Mouse (Mus musculus) MEL (cell line): Measurements from ENCODE around the gene G6pc3. TPM values are rescaled to one million over a fixed set of nuclear protein-coding genes. Genes with fewer than 3 reads are reported as not detected.

Experiments used
- DNase-seq: peaks from one replicate; pipeline ENCODE4 v3.0.0; 2011; ENCODE audit warnings: low read depth, low spot score
- H3K27ac ChIP-seq: 2 replicates; pipeline ENCODE4 v1.5.1; 2012; ENCODE audit warnings: low read depth, mild to moderate bottlenecking, control low read depth, low read length, moderate library complexity; ENCODE audit not compliant: control insufficient read depth
- H3K27me3 ChIP-seq, 2 experiments: fragments of 150-350 bp in 1 of 2; sonication (generic) in 1 of 2; 2 replicates each; pipeline ENCODE4 v1.6.1; 2012; ENCODE audit warnings: low read length in 2 of 2, mild to moderate bottlenecking in 2 of 2, improper control_type of control experiment in 1 of 2, moderate library complexity in 1 of 2; ENCODE audit not compliant: insufficient read depth in 2 of 2, control insufficient read depth in 1 of 2
- H3K36me3 ChIP-seq, 2 experiments: 2 replicates each; pipeline ENCODE4 v1.6.1; 2012 to 2014; ENCODE audit warnings: low read length in 2 of 2, improper control_type of control experiment in 1 of 2, inconsistent platforms in 1 of 2, mild to moderate bottlenecking in 1 of 2; ENCODE audit not compliant: insufficient read depth in 2 of 2, control insufficient read depth in 1 of 2
- H3K4me1 ChIP-seq, 2 experiments: fragments of 150-350 bp in 1 of 2; sonication (generic) in 1 of 2; 2 replicates each; pipeline ENCODE4 v1.6.1; 2012; ENCODE audit warnings: low read length in 2 of 2, improper control_type of control experiment in 1 of 2, mild to moderate bottlenecking in 1 of 2; ENCODE audit not compliant: insufficient read depth in 2 of 2, control insufficient read depth in 1 of 2
- H3K4me3 ChIP-seq, 2 experiments: fragments of 150-350 bp in 1 of 2; sonication (generic) in 1 of 2; 2 replicates each; pipeline ENCODE4 v1.5.1; 2012; ENCODE audit warnings: low read depth in 2 of 2, low read length in 2 of 2, mild to moderate bottlenecking in 2 of 2, moderate library complexity in 2 of 2, control low read depth in 1 of 2, improper control_type of control experiment in 1 of 2; ENCODE audit not compliant: control insufficient read depth in 1 of 2, insufficient read depth in 1 of 2
- H3K79me2 ChIP-seq: 2 replicates; pipeline ENCODE4 v1.6.1; 2012; ENCODE audit warnings: mild to moderate bottlenecking, low read length, moderate library complexity; ENCODE audit not compliant: control insufficient read depth, poor library complexity, insufficient read depth
- H3K9ac ChIP-seq: 2 replicates; pipeline ENCODE4 v1.6.1; 2012; ENCODE audit warnings: low read depth, mild to moderate bottlenecking, control low read depth, low read length, moderate library complexity; ENCODE audit not compliant: control insufficient read depth, poor library complexity, severe bottlenecking
- H3K9me3 ChIP-seq: fragments of 150-350 bp; sonication (generic); replicated peaks from 2 replicates; pipeline ENCODE4 v1.6.1; 2012; ENCODE audit warnings: mild to moderate bottlenecking, low read length, improper control_type of control experiment, moderate library complexity; ENCODE audit not compliant: insufficient read depth
- BHLHE40 ChIP-seq: IDR thresholded peaks from 2 replicates; pipeline ENCODE4 v1.6.1; 2012; ENCODE audit warnings: low read depth, mild to moderate bottlenecking, inconsistent platforms, low read length, improper control_type of control experiment, borderline replicate concordance
- CHD2 ChIP-seq: IDR thresholded peaks from 2 replicates; pipeline ENCODE4 v1.6.1; 2011; ENCODE audit warnings: low read length, improper control_type of control experiment
- CTCF ChIP-seq, 3 experiments: IDR thresholded peaks in 2 of 3; conservative IDR thresholded peaks in 1 of 3; 2 replicates each; pipeline ENCODE4 v1.5.1; 2011 to 2012; ENCODE audit warnings: low read length in 3 of 3, low read depth in 2 of 3, mild to moderate bottlenecking in 2 of 3, improper control_type of control experiment in 1 of 3, inconsistent platforms in 1 of 3, mixed read lengths in 1 of 3, moderate library complexity in 1 of 3; ENCODE audit not compliant: control insufficient read depth in 1 of 3, insufficient read depth in 1 of 3, poor library complexity in 1 of 3, severe bottlenecking in 1 of 3
- E2F4 ChIP-seq: IDR thresholded peaks from 2 replicates; pipeline ENCODE4 v1.6.1; 2011; ENCODE audit warnings: low read depth, low read length, improper control_type of control experiment, borderline replicate concordance
- ELF1 ChIP-seq: IDR thresholded peaks from 2 replicates; pipeline ENCODE4 v1.6.1; 2014; ENCODE audit warnings: low read depth, mild to moderate bottlenecking, inconsistent platforms, low read length, improper control_type of control experiment, moderate library complexity
- EP300 ChIP-seq, 2 experiments: IDR thresholded peaks; 2 replicates each; pipeline ENCODE4 v1.6.1; 2011; ENCODE audit warnings: improper control_type of control experiment in 2 of 2, low read length in 2 of 2, low read depth in 1 of 2, mild to moderate bottlenecking in 1 of 2
- ETS1 ChIP-seq: IDR thresholded peaks from 2 replicates; pipeline ENCODE4 v1.6.1; 2012; ENCODE audit warnings: low read depth, mild to moderate bottlenecking, inconsistent platforms, low read length, improper control_type of control experiment, moderate library complexity
- GABPA ChIP-seq: IDR thresholded peaks from 2 replicates; pipeline ENCODE4 v1.6.1; 2012; ENCODE audit warnings: low read depth, mild to moderate bottlenecking, inconsistent platforms, low read length, improper control_type of control experiment, moderate library complexity
- GATA1 ChIP-seq: IDR thresholded peaks from 2 replicates; pipeline ENCODE4 v1.6.1; 2011; ENCODE audit warnings: low read depth, low read length, improper control_type of control experiment
- HCFC1 ChIP-seq: IDR thresholded peaks from 2 replicates; pipeline ENCODE4 v1.6.1; 2012; ENCODE audit warnings: low read depth, mild to moderate bottlenecking, inconsistent platforms, low read length, improper control_type of control experiment, moderate library complexity
- JUND ChIP-seq: IDR thresholded peaks from 2 replicates; pipeline ENCODE4 v1.6.1; 2011; ENCODE audit warnings: low read depth, mild to moderate bottlenecking, improper control_type of control experiment, low read length
- KAT2A ChIP-seq: conservative IDR thresholded peaks from 2 replicates; pipeline ENCODE4 v1.6.1; 2012; ENCODE audit warnings: low read depth, low read length, improper control_type of control experiment, inconsistent platforms
- MAFK ChIP-seq: IDR thresholded peaks from 2 replicates; pipeline ENCODE4 v1.6.1; 2011; ENCODE audit warnings: low read depth, mild to moderate bottlenecking, low read length, improper control_type of control experiment, borderline replicate concordance
- MAX ChIP-seq: IDR thresholded peaks from 2 replicates; pipeline ENCODE4 v1.6.1; 2011; ENCODE audit warnings: low read length, improper control_type of control experiment
- MAZ ChIP-seq: IDR thresholded peaks from 2 replicates; pipeline ENCODE4 v1.6.1; 2012; ENCODE audit warnings: low read depth, mild to moderate bottlenecking, inconsistent platforms, low read length, improper control_type of control experiment
- MEF2A ChIP-seq: IDR thresholded peaks from 2 replicates; pipeline ENCODE4 v1.6.1; 2014; ENCODE audit warnings: low read depth, mild to moderate bottlenecking, inconsistent platforms, low read length, improper control_type of control experiment; ENCODE audit not compliant: poor library complexity, insufficient replicate concordance, severe bottlenecking; ENCODE audit errors: extremely low read depth
- MXI1 ChIP-seq: IDR thresholded peaks from 2 replicates; pipeline ENCODE4 v1.6.1; 2011; ENCODE audit warnings: mild to moderate bottlenecking, low read depth, low read length, improper control_type of control experiment
- MYB ChIP-seq: IDR thresholded peaks from 2 replicates; pipeline ENCODE4 v1.6.1; 2011; ENCODE audit warnings: mild to moderate bottlenecking, low read depth, low read length, improper control_type of control experiment
- MYC ChIP-seq: IDR thresholded peaks from 2 replicates; pipeline ENCODE4 v1.6.1; 2011; ENCODE audit warnings: low read depth, mild to moderate bottlenecking, low read length, improper control_type of control experiment, moderate library complexity
- NELFE ChIP-seq: IDR thresholded peaks from 2 replicates; pipeline ENCODE4 v1.6.1; 2011; ENCODE audit warnings: low read depth, low read length, improper control_type of control experiment
- NRF1 ChIP-seq: IDR thresholded peaks from 2 replicates; pipeline ENCODE4 v1.6.1; 2014; ENCODE audit warnings: low read depth, mild to moderate bottlenecking, inconsistent platforms, low read length, improper control_type of control experiment, moderate library complexity; ENCODE audit not compliant: poor library complexity, insufficient read depth, severe bottlenecking
- POLR2A ChIP-seq, 2 experiments: IDR thresholded peaks; 2 replicates each; pipeline ENCODE4 v1.6.1; 2011 to 2012; ENCODE audit warnings: low read length in 2 of 2, mild to moderate bottlenecking in 2 of 2, control low read depth in 1 of 2, improper control_type of control experiment in 1 of 2, low read depth in 1 of 2, moderate library complexity in 1 of 2; ENCODE audit not compliant: control insufficient read depth in 1 of 2, insufficient read depth in 1 of 2, poor library complexity in 1 of 2
- POLR2AphosphoS2 ChIP-seq: IDR thresholded peaks from 2 replicates; pipeline ENCODE4 v1.6.1; 2011; ENCODE audit warnings: low read length, improper control_type of control experiment
- POLR2AphosphoS5 ChIP-seq: IDR thresholded peaks from 2 replicates; pipeline ENCODE4 v1.6.1; 2012; ENCODE audit warnings: low read depth, borderline replicate concordance, mild to moderate bottlenecking, inconsistent platforms, low read length, moderate library complexity, mixed read lengths
- RAD21 ChIP-seq: IDR thresholded peaks from 2 replicates; pipeline ENCODE4 v1.6.1; 2011; ENCODE audit warnings: mild to moderate bottlenecking, low read depth, low read length, improper control_type of control experiment
- RCOR1 ChIP-seq: IDR thresholded peaks from 2 replicates; pipeline ENCODE4 v1.6.1; 2012; ENCODE audit warnings: low read depth, mild to moderate bottlenecking, inconsistent platforms, low read length, improper control_type of control experiment
- SIN3A ChIP-seq: IDR thresholded peaks from 2 replicates; pipeline ENCODE4 v1.6.1; 2012; ENCODE audit warnings: low read length, improper control_type of control experiment, inconsistent platforms
- SMC3 ChIP-seq: IDR thresholded peaks from 2 replicates; pipeline ENCODE4 v1.6.1; 2011; ENCODE audit warnings: low read depth, low read length, improper control_type of control experiment
- TAL1 ChIP-seq: IDR thresholded peaks from 2 replicates; pipeline ENCODE4 v1.6.1; 2012; ENCODE audit warnings: mild to moderate bottlenecking, inconsistent platforms, low read length, moderate library complexity, mixed read lengths
- TBP ChIP-seq: IDR thresholded peaks from 2 replicates; pipeline ENCODE4 v1.8.0; 2011; ENCODE audit warnings: low read depth, low read length, improper control_type of control experiment
- TCF12 ChIP-seq: IDR thresholded peaks from 2 replicates; pipeline ENCODE4 v1.6.1; 2014; ENCODE audit warnings: low read depth, mild to moderate bottlenecking, inconsistent platforms, low read length, improper control_type of control experiment, moderate library complexity
- UBTF ChIP-seq: IDR thresholded peaks from 2 replicates; pipeline ENCODE4 v1.6.1; 2012; ENCODE audit warnings: low read depth, mild to moderate bottlenecking, inconsistent platforms, low read length, improper control_type of control experiment, moderate library complexity, borderline replicate concordance; ENCODE audit not compliant: insufficient read depth
- USF1 ChIP-seq: IDR thresholded peaks from 2 replicates; pipeline ENCODE4 v1.6.1; 2014; ENCODE audit warnings: low read depth, mild to moderate bottlenecking, inconsistent platforms, low read length, improper control_type of control experiment, moderate library complexity
- USF2 ChIP-seq, 2 experiments: IDR thresholded peaks; 2 replicates each; pipeline ENCODE4 v1.6.1; 2011 to 2012; ENCODE audit warnings: improper control_type of control experiment in 2 of 2, low read length in 2 of 2, borderline replicate concordance in 1 of 2, inconsistent platforms in 1 of 2, low read depth in 1 of 2, mild to moderate bottlenecking in 1 of 2; ENCODE audit not compliant: insufficient read depth in 1 of 2
- ZC3H11A ChIP-seq: IDR thresholded peaks from 2 replicates; pipeline ENCODE4 v1.6.1; 2012; ENCODE audit warnings: low read depth, mild to moderate bottlenecking, inconsistent platforms, low read length, improper control_type of control experiment
- ZKSCAN1 ChIP-seq: IDR thresholded peaks from 2 replicates; pipeline ENCODE4 v1.6.1; 2012; ENCODE audit warnings: low read depth, mild to moderate bottlenecking, inconsistent platforms, low read length, improper control_type of control experiment, moderate library complexity
- ZMIZ1 ChIP-seq: IDR thresholded peaks from 2 replicates; pipeline ENCODE4 v1.6.1; 2012; ENCODE audit warnings: low read depth, mild to moderate bottlenecking, inconsistent platforms, low read length, improper control_type of control experiment, moderate library complexity
- ZNF384 ChIP-seq: IDR thresholded peaks from 2 replicates; pipeline ENCODE4 v1.6.1; 2012; ENCODE audit warnings: low read depth, mild to moderate bottlenecking, inconsistent platforms, low read length, improper control_type of control experiment
- polyA plus RNA-seq, 2 experiments: library from polyadenylated mRNA; stranded (reverse) in 1 of 2; unstranded in 1 of 2; fragments of >175 nt in 1 of 2; fragments of >200 nt in 1 of 2; gene quantifications; 2 replicates each; pipeline versions ENCODE4 v1.2.1 to v1.2.4; 2012; ENCODE audit warnings: low replicate concordance in 2 of 2, low read depth in 1 of 2; ENCODE audit not compliant: insufficient read length in 2 of 2, insufficient read depth in 1 of 2, missing spikeins in 1 of 2
- total RNA-seq: library from RNA; depleted of rRNA; stranded (reverse); fragments of 300-350 nt; gene quantifications from 2 replicates; pipeline ENCODE4 v1.2.3, GENCODE M21; 2012

Gene G6pc3
- total and polyA plus RNA-seq, 3 experiments = 48.9 to 104 TPM; not detected in 1

DNA sequence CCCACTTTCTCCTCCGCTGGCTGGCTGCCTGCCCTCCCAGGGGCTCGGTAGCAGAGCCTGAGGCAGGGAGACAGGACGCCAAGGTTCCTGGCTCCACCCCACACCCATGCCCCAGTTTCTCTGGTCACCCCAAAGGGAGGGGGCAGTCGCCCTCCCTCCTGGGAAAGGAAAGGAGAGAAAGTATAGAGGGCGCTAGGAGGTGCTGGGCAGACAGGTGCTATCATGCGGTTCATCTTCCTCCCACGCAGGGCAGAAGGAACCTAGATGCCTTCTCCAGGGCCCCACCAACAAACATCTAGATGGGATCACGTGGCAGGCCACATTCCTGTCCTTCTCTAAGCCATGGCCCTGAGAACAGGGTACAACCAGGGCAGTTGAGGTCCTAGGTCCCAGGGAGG is 32.5 kb downstream of the G6pc3 start:
- peak overlapping the region; percentile 33 to 50 for H3K4me3 ChIP-seq
- no peaks in the 10 kb centered on the region for H3K9me3 ChIP-seq
- peaks cover 0 to 31% of the 10 kb centered on the region in 2 experiments; a peak in 2 of 4 replicates for H3K36me3 ChIP-seq
- H3K27ac ChIP-seq = peak overlapping the region; percentile 63
- H3K4me1 ChIP-seq = peaks cover 20 to 48% of the 10 kb centered on the region in 2 experiments
- no peaks in the 10 kb centered on the region for H3K27me3 ChIP-seq
- no peaks in the 10 kb centered on the region for H3K79me2 ChIP-seq
- DNase-seq = peak; percentile 64
- peak overlapping the region; percentile 52 for H3K9ac ChIP-seq
- TF ChIP-seq MAZ (no peak), SIN3A (no peak; the same call in none of the 2 replicates), GABPA (no peak), HCFC1 (0 out of 2 replicates have a peak, but pooled peaks have one; percentile 2), RAD21 (no peak), ZMIZ1 (no peak), ZKSCAN1 (no peak), GATA1 (peak; percentile 63), SMC3 (no peak), MAX (peak; percentile 71), POLR2A (IDR thresholded peaks at IDR 0.05; ENCODE audit: control insufficient read depth in 1 of 2, insufficient read depth in 1 of 2, low read depth in 1 of 2, low read length in 2 of 2, poor library complexity in 1 of 2) (no peak), NELFE (no peak), TAL1 (no peak), KAT2A (no peak), NRF1 (no peak), CTCF (IDR thresholded peaks at IDR 0.05 in 2 of 3, conservative IDR thresholded peaks at IDR 0.05 in 1 of 3; ENCODE audit: control insufficient read depth in 1 of 3, insufficient read depth in 1 of 3, low read depth in 2 of 3, low read length in 3 of 3, poor library complexity in 1 of 3, severe bottlenecking in 1 of 3) (peak in 2 of 3 experiments; percentile 20 to 24; a peak in 2 of 6 replicates), TCF12 (no peak), USF1 (peak; percentile 91), ZNF384 (no peak), ETS1 (peak; percentile 55), USF2 (IDR thresholded peaks at IDR 0.05; ENCODE audit: borderline replicate concordance in 1 of 2, insufficient read depth in 1 of 2, low read depth in 1 of 2, low read length in 2 of 2) (peak in 1 of 2 experiments; percentile 57; a peak in 2 of 4 replicates), EP300 (IDR thresholded peaks at IDR 0.05; ENCODE audit: low read depth in 1 of 2, low read length in 2 of 2) (peak in 1 of 2 experiments; percentile 55; a peak in 2 of 4 replicates), E2F4 (no peak), UBTF (no peak), RCOR1 (no peak), MYB (no peak), ZC3H11A (no peak), MAFK (no peak), POLR2AphosphoS2 (no peak), POLR2AphosphoS5 (no peak), MEF2A (no peak; the same call in 1 of the 2 replicates), JUND (no peak), ELF1 (no peak), MXI1 (peak; percentile 30; the same call in 1 of the 2 replicates), CHD2 (no peak), BHLHE40 (no peak), TBP (no peak), MYC (no peak)
